Mouse (Mus musculus) ES-Bruce4 (cell line): ENCODE results near the gene Pacrg.

Experiments
- CTCF ChIP-seq: IDR thresholded peaks from one replicate; pipeline ENCODE4 v1.8.1; 2011; ENCODE audit warnings: low read depth, low read length
- EP300 ChIP-seq: IDR thresholded peaks from 2 replicates; pipeline ENCODE4 v1.6.1; 2011; ENCODE audit warnings: low read depth, low read length; ENCODE audit not compliant: insufficient read depth
- POLR2A ChIP-seq: IDR thresholded peaks from one replicate; pipeline ENCODE4 v1.8.1; 2011; ENCODE audit warnings: low read length; ENCODE audit not compliant: insufficient read depth

GRCm38 (mm10) chr17:10606090-10606489 lies 234.0 kb downstream of the Pacrg start:
- TF ChIP-seq EP300 = no peak
- TF ChIP-seq CTCF = no peak
- TF ChIP-seq POLR2A = no peak
